Mouse (Mus musculus): Measurements from ENCODE around the gene Mfrp. TPM values are rescaled to one million over a fixed set of nuclear protein-coding genes. Genes with fewer than 3 reads are reported as not detected.

Gene Mfrp
- total and polyA plus RNA-seq, 3 experiments = 0.10 TPM; not detected in 2

- peaks cover 0 to 14% of the 10 kb centered on the region in 2 experiments; a peak in 2 of 4 replicates for H3K4me1 ChIP-seq (ENCODE audit: control insufficient read depth in 1 of 2, insufficient read depth in 2 of 2, low read length in 2 of 2)
These were observed 4.7 kb downstream of the Mfrp start for GRCm38 (mm10) chr9:44106182-44106581.

GRCm38 (mm10) chr9:44106596-44106995 lies 5.1 kb downstream of the Mfrp start:
- Histone ChIP-seq H3K27ac (ENCODE audit: control insufficient read depth, low read depth, low read length) (no peak overlapping the region), H3K79me2 (ENCODE audit: control insufficient read depth, insufficient read depth, low read length, poor library complexity) (peaks cover 38% of the 10 kb centered on the region), H3K4me1 (ENCODE audit: control insufficient read depth in 1 of 2, insufficient read depth in 2 of 2, low read length in 2 of 2) (peaks cover 0 to 14% of the 10 kb centered on the region in 2 experiments; a peak in 2 of 4 replicates), H3K9me3 (replicated peaks; ENCODE audit: insufficient read depth, low read length) (no peaks in the 10 kb centered on the region), H3K9ac (ENCODE audit: control insufficient read depth, low read depth, low read length, poor library complexity, severe bottlenecking) (no peak overlapping the region), H3K27me3 (ENCODE audit: control insufficient read depth in 1 of 2, insufficient read depth in 2 of 2, low read length in 2 of 2) (no peaks in the 10 kb centered on the region), H3K36me3 (ENCODE audit: control insufficient read depth in 1 of 2, insufficient read depth in 2 of 2, low read length in 2 of 2) (peaks cover 0 to 8% of the 10 kb centered on the region in 2 experiments; a peak in 3 of 4 replicates), H3K4me3 (ENCODE audit: control insufficient read depth in 1 of 2, insufficient read depth in 1 of 2, low read depth in 2 of 2, low read length in 2 of 2) (no peak overlapping the region)
- DNase-seq (ENCODE audit: low read depth, low spot score) = no peak
- TF ChIP-seq SIN3A (IDR thresholded peaks at IDR 0.05; ENCODE audit: low read length) (no peak), E2F4 (IDR thresholded peaks at IDR 0.05; ENCODE audit: borderline replicate concordance, low read depth, low read length) (no peak), ZKSCAN1 (IDR thresholded peaks at IDR 0.05; ENCODE audit: low read depth, low read length) (no peak), ELF1 (IDR thresholded peaks at IDR 0.05; ENCODE audit: low read depth, low read length) (no peak), TCF12 (IDR thresholded peaks at IDR 0.05; ENCODE audit: low read depth, low read length) (no peak), SMC3 (IDR thresholded peaks at IDR 0.05; ENCODE audit: low read depth, low read length) (no peak), POLR2AphosphoS5 (IDR thresholded peaks at IDR 0.05; ENCODE audit: borderline replicate concordance, low read depth, low read length) (no peak), TAL1 (IDR thresholded peaks at IDR 0.05; ENCODE audit: low read length) (no peak), POLR2AphosphoS2 (IDR thresholded peaks at IDR 0.05; ENCODE audit: low read length) (no peak), MXI1 (IDR thresholded peaks at IDR 0.05; ENCODE audit: low read depth, low read length) (no peak), CTCF (IDR thresholded peaks at IDR 0.05 in 2 of 3, conservative IDR thresholded peaks at IDR 0.05 in 1 of 3; ENCODE audit: control insufficient read depth in 1 of 3, insufficient read depth in 1 of 3, low read depth in 2 of 3, low read length in 3 of 3, poor library complexity in 1 of 3, severe bottlenecking in 1 of 3) (no peak), MEF2A (IDR thresholded peaks at IDR 0.05; ENCODE audit: extremely low read depth, insufficient replicate concordance, low read depth, low read length, poor library complexity, severe bottlenecking) (no peak)

More at GRCm38 (mm10) chr9:44106182-44106581, 4.7 kb downstream of the Mfrp start:
- H3K27ac ChIP-seq (ENCODE audit: control insufficient read depth, low read depth, low read length) = no peak overlapping the region
- H3K79me2 ChIP-seq (ENCODE audit: control insufficient read depth, insufficient read depth, low read length, poor library complexity) = peaks cover 38% of the 10 kb centered on the region
- H3K27me3 ChIP-seq (ENCODE audit: control insufficient read depth in 1 of 2, insufficient read depth in 2 of 2, low read length in 2 of 2) = no peaks in the 10 kb centered on the region
- H3K36me3 ChIP-seq (ENCODE audit: control insufficient read depth in 1 of 2, insufficient read depth in 2 of 2, low read length in 2 of 2) = peaks cover 0 to 8% of the 10 kb centered on the region in 2 experiments; a peak in 3 of 4 replicates
- H3K9ac ChIP-seq (ENCODE audit: control insufficient read depth, low read depth, low read length, poor library complexity, severe bottlenecking) = no peak overlapping the region
- DNase-seq (ENCODE audit: low read depth, low spot score) = no peak
- H3K4me3 ChIP-seq (ENCODE audit: control insufficient read depth in 1 of 2, insufficient read depth in 1 of 2, low read depth in 2 of 2, low read length in 2 of 2) = no peak overlapping the region
- no peaks in the 10 kb centered on the region for H3K9me3 ChIP-seq (replicated peaks; ENCODE audit: insufficient read depth, low read length)
- TF ChIP-seq TCF12 (IDR thresholded peaks at IDR 0.05; ENCODE audit: low read depth, low read length) (no peak), HCFC1 (IDR thresholded peaks at IDR 0.05; ENCODE audit: low read depth, low read length) (no peak), ZMIZ1 (IDR thresholded peaks at IDR 0.05; ENCODE audit: low read depth, low read length) (no peak), USF2 (IDR thresholded peaks at IDR 0.05; ENCODE audit: borderline replicate concordance in 1 of 2, insufficient read depth in 1 of 2, low read depth in 1 of 2, low read length in 2 of 2) (no peak), ELF1 (IDR thresholded peaks at IDR 0.05; ENCODE audit: low read depth, low read length) (no peak), GABPA (IDR thresholded peaks at IDR 0.05; ENCODE audit: low read depth, low read length) (no peak)
